ENCODE assay signal across 9 mouse cellular contexts in genomic region chr8:122431694-122432442, GRCm38 (mm10). TPM values are rescaled to one million over a fixed set of nuclear protein-coding genes. Genes with fewer than 3 reads are reported as not detected.
DNase-seq lines count a peak whose midpoint lies in the region; ATAC-seq lines count a peak whose summit lies in the region.
"Had no signal": no experiment of that assay in that cellular context is flagged by ENCODE, and none has a peak within 500 bp of the region (broad histone marks: within the 10 kb centered on the region; RNA-seq: fewer than 3 reads in every experiment).

No protein-coding gene starts in this region.

- no peaks in the 10 kb centered on the region for H3K9me3 ChIP-seq in forebrain, embryonic 14.5 days (replicated peaks; ENCODE audit: control insufficient read depth, low read length)
- no peaks in the 10 kb centered on the region for H3K9me3 ChIP-seq in kidney, embryonic 14.5 days (ENCODE audit: control insufficient read depth, low read length)
- H3K9me3 ChIP-seq in midbrain, embryonic 12.5 days: no peaks in the 10 kb centered on the region

- peak overlapping the region; percentile 64 for H3K4me2 ChIP-seq in forebrain, embryonic 14.5 days (ENCODE audit: low read length)
- peak overlapping the region; percentile 90 for H3K4me2 ChIP-seq in kidney, embryonic 14.5 days (replicated peaks; ENCODE audit: low read depth, low read length)
- peak overlapping the region; percentile 65 for H3K4me2 ChIP-seq in midbrain, embryonic 12.5 days (replicated peaks)

- no peak overlapping the region for H3K27ac ChIP-seq in forebrain, embryonic 14.5 days (ENCODE audit: low read depth, low read length)
- peak overlapping the region; percentile 65; the same call in 1 of the 2 replicates for H3K27ac ChIP-seq in kidney, embryonic 14.5 days (ENCODE audit: low read depth, low read length)
- H3K27ac ChIP-seq in midbrain, embryonic 12.5 days (replicated peaks): no peak overlapping the region

- no peaks in the 10 kb centered on the region for H3K27me3 ChIP-seq in forebrain, embryonic 14.5 days (replicated peaks; ENCODE audit: control insufficient read depth, insufficient read depth, low read length)
- no peaks in the 10 kb centered on the region for H3K27me3 ChIP-seq in kidney, embryonic 14.5 days (ENCODE audit: control insufficient read depth, insufficient read depth, low read length)
- H3K27me3 ChIP-seq in midbrain, embryonic 12.5 days: peaks cover 9% of the 10 kb centered on the region

- ATAC-seq in forebrain, embryonic 14.5 days: no peak
- ATAC-seq in kidney, embryonic 14.5 days (ENCODE audit: low FRiP score, low TSS enrichment): peak; percentile 1; the same call in 1 of the 2 replicates
- ATAC-seq in midbrain, embryonic 12.5 days (ENCODE audit: low FRiP score, low read depth): no peak
- no peak for ATAC-seq in megakaryocyte progenitor cell, adult 5-6 weeks (replicated peaks; ENCODE audit: poor library complexity)

- peak overlapping the region; percentile 60; the same call in 1 of the 2 replicates for H3K9ac ChIP-seq in forebrain, embryonic 14.5 days (ENCODE audit: low read length)
- peak overlapping the region; percentile 75 for H3K9ac ChIP-seq in kidney, embryonic 14.5 days (ENCODE audit: low read depth, low read length)
- peak overlapping the region; percentile 60 for H3K9ac ChIP-seq in midbrain, embryonic 12.5 days (replicated peaks)

- peaks cover 4% of the 10 kb centered on the region; the same call in 1 of the 2 replicates for H3K4me1 ChIP-seq in forebrain, embryonic 14.5 days (ENCODE audit: control insufficient read depth, insufficient read depth, low read length)
- peaks cover 20% of the 10 kb centered on the region for H3K4me1 ChIP-seq in kidney, embryonic 14.5 days (ENCODE audit: control insufficient read depth, insufficient read depth, low read length)
- H3K4me1 ChIP-seq in midbrain, embryonic 12.5 days: peaks cover 16% of the 10 kb centered on the region

- DNase-seq in spleen, adult 12 weeks (ENCODE audit: low spot score): peak; percentile 25
- no peak for DNase-seq in spleen, postnatal 4 days (ENCODE audit: low spot score in 2 of 2)
- no peak for DNase-seq in forebrain, embryonic 14.5 days (ENCODE audit: low spot score)
- no peak for DNase-seq in MN1 (ENCODE audit: low spot score)
- no peak for DNase-seq in left cerebral cortex, adult 9 months (ENCODE audit: low spot score in 2 of 2)

- H3K36me3 ChIP-seq in forebrain, embryonic 14.5 days (ENCODE audit: control insufficient read depth, insufficient read depth, low read length): peaks cover 33% of the 10 kb centered on the region
- H3K36me3 ChIP-seq in kidney, embryonic 14.5 days (ENCODE audit: control insufficient read depth, insufficient read depth, low read length): peaks cover 25% of the 10 kb centered on the region
- peaks cover 32% of the 10 kb centered on the region for H3K36me3 ChIP-seq in midbrain, embryonic 12.5 days

- peak overlapping the region; percentile 28 for H3K4me3 ChIP-seq in forebrain, embryonic 14.5 days (ENCODE audit: low read depth, low read length)
- peak overlapping the region; percentile 59 for H3K4me3 ChIP-seq in kidney, embryonic 14.5 days (ENCODE audit: low read length)
- H3K4me3 ChIP-seq in midbrain, embryonic 12.5 days: peak overlapping the region; percentile 41

- WGBS in forebrain, embryonic 14.5 days: 35% methylated on average over 17 of the region's 18 CpGs
- WGBS in kidney, embryonic 14.5 days: 31% methylated on average over 18 of the region's 18 CpGs
- 38% methylated on average over 18 of the region's 18 CpGs for WGBS in midbrain, embryonic 12.5 days

RNA-seq across cellular contexts. Expression of gene Cyba, which starts 0.9 kb away (rescaled TPM):
- polyA plus RNA-seq in forebrain, embryonic 14.5 days (2014; fragmentation: Nextera tagmentation; extraction: Ambion mirVana): 33.5 and 39.3 TPM in 2 replicates
- polyA plus RNA-seq in kidney, embryonic 14.5 days (2014; fragmentation: Nextera tagmentation; extraction: Ambion mirVana): 186 and 216 TPM in 2 replicates
- polyA plus RNA-seq in midbrain, embryonic 12.5 days (2016; fragmentation: Nextera tagmentation; extraction: Ambion mirVana): 58.2 and 63.7 TPM in 2 replicates
- 123 and 166 TPM in 2 replicates for total RNA-seq in megakaryocyte progenitor cell, adult 5-6 weeks (2015)
- total RNA-seq in megakaryocyte progenitor cell, adult 5-6 weeks (2017): 94.4 and 117 TPM in 2 replicates

RNA-seq across cellular contexts. Expression of gene Il17c, which starts 10.0 kb away (rescaled TPM):
- not detected in 2 replicates for polyA plus RNA-seq in forebrain, embryonic 14.5 days (2014; fragmentation: Nextera tagmentation; extraction: Ambion mirVana)
- polyA plus RNA-seq in kidney, embryonic 14.5 days (2014; fragmentation: Nextera tagmentation; extraction: Ambion mirVana): not detected in 2 replicates
- not detected in 2 replicates for polyA plus RNA-seq in midbrain, embryonic 12.5 days (2016; fragmentation: Nextera tagmentation; extraction: Ambion mirVana)
- not detected in 2 replicates for total RNA-seq in megakaryocyte progenitor cell, adult 5-6 weeks (2015)
- total RNA-seq in megakaryocyte progenitor cell, adult 5-6 weeks (2017): not detected in 2 replicates

RNA-seq across cellular contexts. Expression of gene Mvd, which starts 11.4 kb away (rescaled TPM):
- polyA plus RNA-seq in forebrain, embryonic 14.5 days (2014; fragmentation: Nextera tagmentation; extraction: Ambion mirVana): 41.8 and 51.9 TPM in 2 replicates
- polyA plus RNA-seq in kidney, embryonic 14.5 days (2014; fragmentation: Nextera tagmentation; extraction: Ambion mirVana): 23.2 and 36.1 TPM in 2 replicates
- polyA plus RNA-seq in midbrain, embryonic 12.5 days (2016; fragmentation: Nextera tagmentation; extraction: Ambion mirVana): 45.8 and 47.4 TPM in 2 replicates
- total RNA-seq in megakaryocyte progenitor cell, adult 5-6 weeks (2015): 3.4 and 3.8 TPM in 2 replicates
- total RNA-seq in megakaryocyte progenitor cell, adult 5-6 weeks (2017): 3.2 and 5.6 TPM in 2 replicates

RNA-seq across cellular contexts. Expression of gene Snai3, which starts 28.7 kb away (rescaled TPM):
- not detected in 2 replicates for polyA plus RNA-seq in forebrain, embryonic 14.5 days (2014; fragmentation: Nextera tagmentation; extraction: Ambion mirVana)
- 0.23 and 0.51 TPM in 2 replicates for polyA plus RNA-seq in kidney, embryonic 14.5 days (2014; fragmentation: Nextera tagmentation; extraction: Ambion mirVana)
- not detected in 2 replicates for polyA plus RNA-seq in midbrain, embryonic 12.5 days (2016; fragmentation: Nextera tagmentation; extraction: Ambion mirVana)
- 0.30 TPM in 1 of 2 replicates, not detected in the other for total RNA-seq in megakaryocyte progenitor cell, adult 5-6 weeks (2015)
- total RNA-seq in megakaryocyte progenitor cell, adult 5-6 weeks (2017): not detected in 2 replicates
- total RNA-seq: common myeloid progenitor, adult 5-6 weeks had no signal

RNA-seq across cellular contexts. Expression of gene Rnf166, which starts 44.0 kb away (rescaled TPM):
- polyA plus RNA-seq in forebrain, embryonic 14.5 days (2014; fragmentation: Nextera tagmentation; extraction: Ambion mirVana): 28.8 and 32.2 TPM in 2 replicates
- polyA plus RNA-seq in kidney, embryonic 14.5 days (2014; fragmentation: Nextera tagmentation; extraction: Ambion mirVana): 33.5 and 35.3 TPM in 2 replicates
- 36.7 and 37.7 TPM in 2 replicates for polyA plus RNA-seq in midbrain, embryonic 12.5 days (2016; fragmentation: Nextera tagmentation; extraction: Ambion mirVana)
- total RNA-seq in megakaryocyte progenitor cell, adult 5-6 weeks (2015): 26.6 and 33.3 TPM in 2 replicates
- total RNA-seq in megakaryocyte progenitor cell, adult 5-6 weeks (2017): 32.8 and 33.2 TPM in 2 replicates
